Mouse (Mus musculus): ENCODE measurements around the gene Gprc6a.

The Gprc6a gene

GRCm38 (mm10) chr10:51631411-51632136 is at the start of gene Gprc6a:
Gprc6a (minus strand) TSS chr10:51631461.
- DNase-seq (ENCODE audit: low spot score) = no peak

- no peak for DNase-seq (ENCODE audit: low spot score)
Measured at GRCm38 (mm10) chr10:51678251-51678639, 47.0 kb upstream of the Gprc6a start.

DNA sequence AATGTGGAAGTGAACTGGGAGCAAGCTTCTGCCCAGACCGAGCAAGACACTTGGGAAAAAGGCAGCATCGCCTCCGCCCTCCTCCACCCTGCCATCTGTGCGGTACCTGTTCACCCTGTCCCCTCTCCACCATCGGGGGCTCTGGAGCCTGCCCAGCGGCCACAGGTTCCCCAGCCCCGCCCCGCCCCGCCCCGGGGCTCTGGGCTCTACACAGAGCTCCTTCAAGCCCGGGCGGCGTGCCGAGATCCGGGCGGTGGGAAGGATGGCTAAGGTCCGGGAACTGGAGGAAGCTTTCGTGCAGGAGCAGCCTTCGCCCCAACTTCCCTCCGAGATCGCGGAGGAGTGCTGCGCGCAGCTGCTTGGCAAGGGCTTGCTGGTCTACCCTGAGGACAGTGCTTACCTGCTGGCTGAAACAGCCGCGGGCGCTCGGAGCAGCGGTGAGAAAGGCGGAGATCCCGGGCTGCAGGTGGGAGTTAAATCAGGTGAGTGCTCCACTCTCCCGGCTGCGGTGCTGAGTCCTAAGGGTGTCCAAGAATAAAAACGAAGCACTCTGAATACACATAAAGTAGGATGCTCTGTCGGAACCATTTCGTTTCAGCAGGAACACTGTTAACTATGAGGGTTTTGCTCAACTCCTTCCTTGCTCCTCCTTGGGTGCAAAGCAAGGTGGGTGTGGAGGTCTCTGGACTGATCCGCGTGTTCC is 46.4 kb upstream of the Gprc6a start, which contains the start of gene Rfx6:
TSS of gene Rfx6 (plus strand) at position 209 of the 703 bp plus-strand sequence.
- no peak for DNase-seq (ENCODE audit: low spot score)

DNA sequence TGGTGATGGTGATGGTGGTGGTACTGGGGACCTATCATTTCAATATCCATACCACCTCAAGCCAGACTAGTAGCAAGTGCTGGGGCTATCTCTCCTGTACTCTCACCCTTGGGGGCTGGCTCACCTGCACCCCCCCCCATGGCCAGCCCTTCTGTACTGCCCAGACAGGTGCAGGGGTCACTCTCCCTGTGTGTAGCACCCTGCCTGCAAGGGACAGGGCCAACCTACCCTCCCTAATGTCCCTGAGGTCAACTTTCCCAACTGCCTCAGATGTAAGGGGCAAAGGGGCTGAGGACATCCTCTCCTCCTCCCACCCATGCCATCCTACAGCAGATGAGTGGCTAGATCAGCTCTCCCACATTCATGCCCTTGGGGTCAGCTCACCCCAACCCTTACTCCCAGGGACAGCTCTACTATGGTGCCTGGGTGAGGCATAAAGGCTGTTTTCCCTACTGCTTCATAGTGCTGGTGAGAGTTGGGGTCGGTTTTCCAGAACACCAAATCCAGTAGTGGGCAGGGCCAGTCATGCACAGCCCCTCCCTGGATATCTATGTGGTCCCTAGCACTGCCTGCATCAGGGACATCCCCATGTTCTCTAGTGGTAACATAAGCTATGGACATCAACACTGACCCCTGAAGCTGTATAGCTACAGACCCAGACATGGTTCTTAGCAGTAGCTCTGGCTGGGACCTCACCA is 41.0 kb upstream of the Gprc6a start:
- DNase-seq (ENCODE audit: low spot score) = no peak

GRCm38 (mm10) chr10:51671583-51671982 is 40.3 kb upstream of the Gprc6a start:
- DNase-seq (ENCODE audit: low spot score) = no peak

- DNase-seq (ENCODE audit: low spot score) = no peak
Measured at GRCm38 (mm10) chr10:51669334-51669733, 38.1 kb upstream of the Gprc6a start.

GRCm38 (mm10) chr10:51657324-51657723 is 26.1 kb upstream of the Gprc6a start:
- no peak for DNase-seq (ENCODE audit: low spot score)

DNA sequence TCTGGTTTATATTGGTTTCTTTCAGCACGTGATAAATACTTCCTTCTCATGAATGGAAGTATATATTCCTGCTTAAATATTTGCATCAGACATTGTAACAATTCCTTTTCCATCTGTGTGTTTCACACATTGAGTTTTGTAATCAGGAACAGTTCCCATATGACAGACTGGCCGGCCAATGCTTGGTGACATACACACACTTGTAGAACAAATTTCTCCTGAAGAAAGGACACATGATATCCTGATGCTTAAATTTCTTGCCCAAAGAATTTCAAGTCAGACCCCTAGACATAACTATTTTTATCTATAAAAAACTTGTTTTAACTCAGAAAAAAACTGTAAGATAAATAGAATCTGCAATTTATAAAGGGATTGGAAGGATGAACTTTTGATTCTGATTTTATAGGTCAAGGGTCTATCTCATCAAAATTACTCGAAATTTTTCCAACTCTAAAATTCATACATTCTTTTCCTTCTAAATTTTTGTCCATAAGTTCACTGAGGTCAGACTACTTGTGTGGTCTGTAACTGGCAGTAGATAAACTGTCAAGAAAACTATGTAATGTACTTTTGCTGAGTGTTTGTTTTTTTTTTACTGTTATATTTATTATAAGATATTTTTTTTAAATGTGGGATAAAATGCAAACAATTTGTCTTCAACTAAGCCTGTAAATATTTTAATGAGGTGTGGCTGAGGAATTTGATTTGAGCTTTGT is 18.4 kb upstream of the Gprc6a start:
- no peak for DNase-seq (ENCODE audit: low spot score)

DNA sequence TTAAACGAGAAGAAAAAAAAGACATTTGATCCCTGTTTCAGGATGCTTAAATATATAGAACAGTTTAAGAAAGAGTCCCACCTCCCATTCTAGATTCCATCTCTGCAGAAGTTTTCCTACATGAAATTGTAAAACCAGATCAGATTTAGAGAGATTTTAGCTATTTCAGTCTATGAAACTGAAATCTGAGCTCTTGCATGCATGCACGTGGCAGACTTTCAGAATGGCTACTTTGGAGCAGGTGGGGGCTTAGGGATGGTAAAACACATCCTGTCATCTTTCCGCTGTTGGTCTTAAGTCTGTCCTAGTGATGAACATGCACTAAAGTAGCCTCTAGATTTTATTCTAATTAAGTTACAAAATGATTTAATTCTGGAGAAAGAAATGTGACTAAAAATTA is 10.1 kb downstream of the Gprc6a start:
- DNase-seq (ENCODE audit: low spot score) = no peak

GRCm38 (mm10) chr10:51620126-51620525 is 11.1 kb downstream of the Gprc6a start:
- DNase-seq (ENCODE audit: low spot score) = no peak

GRCm38 (mm10) chr10:51618538-51618937 is 12.7 kb downstream of the Gprc6a start:
- no peak for DNase-seq (ENCODE audit: low spot score)

DNA sequence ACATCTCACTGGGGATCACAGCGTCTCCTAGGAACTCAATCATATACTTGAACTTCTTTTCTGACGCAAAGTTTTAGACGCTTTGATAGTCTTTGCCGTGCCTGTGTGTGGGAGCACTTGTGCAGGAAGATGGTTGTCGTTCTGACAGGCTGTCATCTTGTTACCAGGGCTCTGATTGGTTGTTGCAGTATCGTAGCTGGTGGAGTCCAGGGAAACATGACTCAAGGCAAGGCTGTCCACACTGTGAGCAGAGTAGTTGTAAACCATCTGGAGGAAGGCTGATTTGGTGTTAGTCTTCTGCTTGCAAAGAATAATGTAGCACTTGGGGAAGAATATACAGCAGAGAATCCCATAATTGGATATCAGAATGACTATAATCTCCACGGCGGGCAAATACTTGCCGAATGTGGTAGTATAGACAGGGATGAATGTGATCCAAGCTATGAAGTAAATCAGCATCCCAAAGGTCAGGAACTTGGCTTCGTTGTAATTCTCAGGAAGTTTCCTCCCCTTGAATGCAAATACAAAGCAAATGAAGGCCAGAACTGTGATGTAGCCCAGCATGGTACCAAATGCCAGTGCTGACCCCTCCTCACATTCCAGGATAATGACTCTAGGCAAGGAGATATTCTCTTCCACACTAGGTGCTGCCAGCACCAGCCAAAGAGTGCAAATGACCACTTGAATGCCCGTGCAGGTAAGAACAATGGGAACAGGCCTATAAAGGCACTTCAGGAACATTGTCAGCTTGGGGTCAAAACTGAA is 16.3 kb downstream of the Gprc6a start:
- no peak for DNase-seq (ENCODE audit: low spot score)

- DNase-seq (ENCODE audit: low spot score) = no peak
Measured at GRCm38 (mm10) chr10:51613421-51613820, 17.8 kb downstream of the Gprc6a start.

- no peak for DNase-seq (ENCODE audit: low spot score)
Measured at GRCm38 (mm10) chr10:51611969-51612682, 19.1 kb downstream of the Gprc6a start.

DNA sequence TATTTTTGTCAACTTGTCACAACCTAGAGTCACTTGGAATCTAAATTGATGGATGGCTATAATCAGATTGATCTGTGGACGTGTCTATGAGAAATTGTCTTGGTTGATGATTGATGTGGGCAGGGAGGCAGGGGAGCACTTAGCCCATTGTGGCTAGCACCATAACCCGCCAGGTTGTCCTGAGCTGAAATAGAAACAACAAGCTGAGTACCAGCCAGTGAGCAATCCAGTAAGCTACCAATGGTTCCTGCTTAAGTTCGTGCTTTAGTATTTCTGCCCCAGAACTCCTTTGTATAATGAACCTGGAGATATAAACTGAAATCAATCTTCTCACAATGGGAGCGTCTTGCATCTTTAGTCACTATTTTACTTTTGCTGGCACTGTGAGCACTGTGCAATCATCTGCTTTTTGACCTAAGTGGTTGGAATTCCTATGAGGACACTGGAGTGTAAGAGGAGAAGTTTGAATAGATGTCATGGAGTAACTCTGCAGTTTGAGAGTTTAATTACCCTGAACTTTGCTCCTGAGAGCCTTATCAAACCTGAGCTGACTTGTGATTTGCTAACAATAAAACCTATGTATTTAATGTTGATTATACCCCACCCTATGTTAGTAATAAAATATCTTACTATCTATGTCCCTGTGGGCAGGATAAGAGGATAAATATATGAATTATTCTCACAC is 21.4 kb downstream of the Gprc6a start:
- DNase-seq (ENCODE audit: low spot score) = no peak

GRCm38 (mm10) chr10:51596928-51597635 is 34.2 kb downstream of the Gprc6a start:
- no peak for DNase-seq (ENCODE audit: low spot score)

- DNase-seq (ENCODE audit: low spot score) = no peak
Measured at GRCm38 (mm10) chr10:51595001-51595931, 36.0 kb downstream of the Gprc6a start.

DNA sequence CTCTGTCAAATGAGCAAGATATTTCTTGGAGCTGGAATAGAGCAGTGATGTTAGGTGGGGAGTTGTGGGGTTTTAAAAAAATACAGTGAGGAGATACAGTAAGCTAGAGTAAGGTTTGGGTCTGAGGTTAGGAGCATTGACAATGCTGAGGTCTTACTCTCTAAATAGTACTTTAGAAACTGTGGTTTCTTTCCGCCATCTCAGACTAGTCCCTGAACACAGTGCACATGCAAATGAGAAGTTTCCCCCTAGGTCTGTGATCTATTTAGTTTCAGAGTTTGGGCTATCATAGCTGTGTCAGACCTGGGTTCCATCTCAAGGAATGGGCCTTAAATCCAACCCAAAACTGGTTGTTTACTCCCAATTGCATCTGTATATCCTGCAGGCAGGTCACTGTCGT is 39.7 kb downstream of the Gprc6a start:
- DNase-seq (ENCODE audit: low spot score) = no peak

Data from T-cell, adult 2 months (primary cell).